Comparison of ENCODE assay signal across 23 mouse cellular contexts in the genomic region with DNA sequence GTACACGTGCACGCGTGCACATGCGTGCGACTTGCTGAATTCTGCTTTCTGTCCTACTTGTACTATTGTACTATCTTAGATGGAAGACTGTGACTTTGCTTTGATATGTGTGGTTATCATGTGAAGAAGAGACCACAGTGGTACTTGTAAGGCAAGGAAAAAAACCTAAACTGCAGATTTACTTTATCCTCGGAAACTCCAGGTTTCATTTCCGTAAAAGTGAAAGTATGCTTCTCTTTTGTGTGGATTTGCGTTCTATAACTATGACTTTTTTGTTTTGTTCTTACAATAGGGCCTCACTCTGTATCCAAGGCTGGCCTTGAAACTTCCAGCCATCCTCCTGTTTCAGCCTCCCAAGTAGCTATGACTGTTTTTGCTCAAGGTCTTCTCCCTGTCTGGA.
"Had no signal": no experiment of that assay in that cellular context is flagged by ENCODE, and none has a peak within 500 bp of the region (broad histone marks: within the 10 kb centered on the region; RNA-seq: fewer than 3 reads in every experiment).

No protein-coding gene starts in this region.

- H3K27ac ChIP-seq: embryonic facial prominence, embryonic 10.5 days; embryonic facial prominence, embryonic 12.5 days; embryonic facial prominence, embryonic 13.5 days; embryonic facial prominence, embryonic 15.5 days; forebrain, embryonic 10.5 days; forebrain, embryonic 12.5 days; forebrain, embryonic 13.5 days; forebrain, embryonic 15.5 days; gastrocnemius, adult 2 months; heart, adult 2 months had no signal

- ATAC-seq: forebrain, embryonic 13.5 days had no signal

- H3K9me3 ChIP-seq: embryonic facial prominence, embryonic 10.5 days; embryonic facial prominence, embryonic 12.5 days; embryonic facial prominence, embryonic 13.5 days; embryonic facial prominence, embryonic 15.5 days; forebrain, embryonic 10.5 days; forebrain, embryonic 12.5 days; forebrain, embryonic 13.5 days; forebrain, embryonic 15.5 days had no signal

- H3K4me2 ChIP-seq: embryonic facial prominence, embryonic 12.5 days; embryonic facial prominence, embryonic 13.5 days; embryonic facial prominence, embryonic 15.5 days; forebrain, embryonic 12.5 days; forebrain, embryonic 13.5 days; forebrain, embryonic 15.5 days had no signal

- H3K4me3 ChIP-seq: embryonic facial prominence, embryonic 10.5 days; embryonic facial prominence, embryonic 12.5 days; embryonic facial prominence, embryonic 13.5 days; embryonic facial prominence, embryonic 15.5 days; erythroblast, embryonic 14.5 days; forebrain, embryonic 10.5 days; forebrain, embryonic 12.5 days; forebrain, embryonic 13.5 days; forebrain, embryonic 15.5 days; gastrocnemius, adult 2 months; heart, adult 2 months had no signal

- DNase-seq: cerebellum, adult 9-10 months; cerebellum, adult 9-11 months; cerebellum, postnatal 14 days; cerebellum, postnatal 25 days; cerebellum, postnatal 36 days; gastrocnemius, adult 2 months; gastrocnemius, postnatal 10 days; gastrocnemius, postnatal 14 days; gastrocnemius, postnatal 25 days; gastrocnemius, postnatal 36 days; heart, adult 11 months; heart, adult 18-20 months; heart, adult 2 months had no signal

- H3K4me1 ChIP-seq: embryonic facial prominence, embryonic 10.5 days; embryonic facial prominence, embryonic 12.5 days; embryonic facial prominence, embryonic 13.5 days; embryonic facial prominence, embryonic 15.5 days had no signal

- H3K36me3 ChIP-seq: embryonic facial prominence, embryonic 10.5 days; embryonic facial prominence, embryonic 12.5 days; embryonic facial prominence, embryonic 13.5 days; embryonic facial prominence, embryonic 15.5 days; forebrain, embryonic 10.5 days; forebrain, embryonic 12.5 days had no signal

- H3K9ac ChIP-seq: embryonic facial prominence, embryonic 12.5 days; embryonic facial prominence, embryonic 13.5 days; embryonic facial prominence, embryonic 15.5 days; forebrain, embryonic 12.5 days; forebrain, embryonic 13.5 days; forebrain, embryonic 15.5 days; forebrain, postnatal 0 days had no signal

- H3K27me3 ChIP-seq: embryonic facial prominence, embryonic 12.5 days; embryonic facial prominence, embryonic 13.5 days; embryonic facial prominence, embryonic 15.5 days; forebrain, embryonic 12.5 days; forebrain, embryonic 13.5 days; forebrain, embryonic 15.5 days had no signal
